19 mouse cellular contexts compared by ENCODE assay signal in the genomic region with DNA sequence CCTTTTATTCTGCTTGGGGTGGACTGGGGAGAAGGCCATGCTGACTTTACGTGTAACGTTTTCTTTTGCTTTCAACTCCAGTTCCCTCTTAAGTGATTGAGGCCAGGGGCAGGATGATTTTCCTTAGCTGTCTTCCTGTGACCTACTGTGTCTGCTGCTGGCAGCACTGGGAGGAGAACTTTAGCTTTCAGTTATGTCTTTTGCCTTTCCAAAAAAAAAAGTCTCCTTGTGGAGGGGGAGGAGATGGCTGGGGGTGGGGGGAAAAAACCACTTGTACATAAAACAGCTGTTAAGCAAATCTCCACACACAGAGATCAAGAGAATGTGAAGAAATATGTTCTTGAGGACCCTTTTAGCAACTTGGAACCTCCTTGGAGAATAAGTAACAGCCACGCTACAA.
DNase-seq lines count a peak whose midpoint lies in the region; ATAC-seq and TF ChIP-seq lines count a peak whose summit lies in the region.
"Had no signal": no experiment of that assay in that cellular context is flagged by ENCODE, and none has a peak within 500 bp of the region (broad histone marks: within the 10 kb centered on the region; RNA-seq: fewer than 3 reads in every experiment).

No protein-coding gene starts in this region.

- H3K36me3 ChIP-seq in kidney, embryonic 14.5 days (ENCODE audit: control insufficient read depth, insufficient read depth, low read length), result no peaks in the 10 kb centered on the region
- H3K36me3 ChIP-seq in lung, postnatal 0 days (ENCODE audit: insufficient read depth, low read length), result no peaks in the 10 kb centered on the region
- H3K36me3 ChIP-seq in forebrain, embryonic 13.5 days (ENCODE audit: poor library complexity, severe bottlenecking), result no peaks in the 10 kb centered on the region
- H3K36me3 ChIP-seq: heart, embryonic 15.5 days; hindbrain, embryonic 15.5 days; limb, embryonic 13.5 days; midbrain, embryonic 10.5 days; neural tube, embryonic 13.5 days had no signal

- H3K9ac ChIP-seq in kidney, embryonic 14.5 days (ENCODE audit: low read depth, low read length), result no peak overlapping the region
- no peak overlapping the region for H3K9ac ChIP-seq in lung, postnatal 0 days (replicated peaks; ENCODE audit: low read depth)
- no peak overlapping the region for H3K9ac ChIP-seq in forebrain, embryonic 13.5 days
- H3K9ac ChIP-seq: heart, embryonic 15.5 days; hindbrain, embryonic 15.5 days; limb, embryonic 13.5 days; neural tube, embryonic 13.5 days had no signal

- H3K9me3 ChIP-seq in kidney, embryonic 14.5 days (ENCODE audit: control insufficient read depth, low read length), result no peaks in the 10 kb centered on the region
- H3K9me3 ChIP-seq in lung, postnatal 0 days (ENCODE audit: low read length), result no peaks in the 10 kb centered on the region
- H3K9me3 ChIP-seq in forebrain, embryonic 13.5 days (replicated peaks), result no peaks in the 10 kb centered on the region
- H3K9me3 ChIP-seq: heart, embryonic 15.5 days; hindbrain, embryonic 15.5 days; limb, embryonic 13.5 days; midbrain, embryonic 10.5 days; neural tube, embryonic 13.5 days had no signal

- H3K27ac ChIP-seq in gastrocnemius, adult 2 months, result peak overlapping the region; percentile 75
- peak overlapping the region; percentile 11; the same call in 1 of the 2 replicates for H3K27ac ChIP-seq in kidney, embryonic 14.5 days (ENCODE audit: low read depth, low read length)
- H3K27ac ChIP-seq in lung, postnatal 0 days (ENCODE audit: low read length), result peak overlapping the region; percentile 64; the same call in 1 of the 2 replicates
- no peak overlapping the region for H3K27ac ChIP-seq in forebrain, embryonic 13.5 days
- H3K27ac ChIP-seq: heart, embryonic 15.5 days; hindbrain, embryonic 15.5 days; limb, embryonic 13.5 days; midbrain, embryonic 10.5 days; neural tube, embryonic 13.5 days had no signal

- intact Hi-C loops in gastrocnemius, adult 2 months (cut with DNase I), result loop anchor here (5.0 kb wide), 1 partner anchor 56 kb away; no protein-coding TSS in a partner anchor

- DNase-seq in gastrocnemius, adult 2 months, result no peak
- DNase-seq in gastrocnemius, adult 18-20 months (ENCODE audit: low spot score), result no peak
- no peak for DNase-seq in kidney, adult 18-20 months
- peak; percentile 77 for DNase-seq in lung, postnatal 0 days (ENCODE audit: low spot score)
- DNase-seq in lung, postnatal 14 days, result no peak
- DNase-seq in urinary bladder, postnatal 36 days (ENCODE audit: low spot score in 2 of 2), result no peak
- DNase-seq: adrenal gland, postnatal 10 days; cerebellum, adult 9-10 months; gastrocnemius, postnatal 10 days; layer of hippocampus, adult 9-11 months; thymus, adult 2 months had no signal

- no peaks in the 10 kb centered on the region for H3K27me3 ChIP-seq in kidney, embryonic 14.5 days (ENCODE audit: control insufficient read depth, insufficient read depth, low read length)
- no peaks in the 10 kb centered on the region for H3K27me3 ChIP-seq in lung, postnatal 0 days (replicated peaks; ENCODE audit: insufficient read depth, low read length)
- H3K27me3 ChIP-seq in forebrain, embryonic 13.5 days, result no peaks in the 10 kb centered on the region
- H3K27me3 ChIP-seq: CH12.LX; heart, embryonic 15.5 days; hindbrain, embryonic 15.5 days; limb, embryonic 13.5 days; neural tube, embryonic 13.5 days had no signal

- no peak overlapping the region; the same call in 1 of the 2 replicates for H3K4me3 ChIP-seq in gastrocnemius, adult 2 months
- H3K4me3 ChIP-seq in kidney, embryonic 14.5 days (ENCODE audit: low read length), result no peak overlapping the region
- H3K4me3 ChIP-seq in lung, postnatal 0 days (ENCODE audit: low read depth, low read length), result no peak overlapping the region
- H3K4me3 ChIP-seq in forebrain, embryonic 13.5 days, result no peak overlapping the region
- H3K4me3 ChIP-seq: heart, embryonic 15.5 days; hindbrain, embryonic 15.5 days; limb, embryonic 13.5 days; midbrain, embryonic 10.5 days; neural tube, embryonic 13.5 days had no signal

- H3K4me1 ChIP-seq in kidney, embryonic 14.5 days (ENCODE audit: control insufficient read depth, insufficient read depth, low read length), result peaks cover 25% of the 10 kb centered on the region
- H3K4me1 ChIP-seq in lung, postnatal 0 days (ENCODE audit: insufficient read depth, low read depth, low read length), result peaks cover 7% of the 10 kb centered on the region; the same call in 1 of the 2 replicates
- peaks cover 10% of the 10 kb centered on the region for H3K4me1 ChIP-seq in forebrain, embryonic 13.5 days
- H3K4me1 ChIP-seq: neural tube, embryonic 13.5 days had no signal

- no peak for ATAC-seq in kidney, embryonic 14.5 days (ENCODE audit: low FRiP score, low TSS enrichment)
- peak; percentile 36 for ATAC-seq in lung, postnatal 0 days
- no peak for ATAC-seq in forebrain, embryonic 13.5 days

- no peak for TF ChIP-seq CTCF in gastrocnemius, adult 2 months (IDR thresholded peaks at IDR 0.05)
- no peak for TF ChIP-seq CTCF in lung, postnatal 0 days (IDR thresholded peaks at IDR 0.05)

- 24% methylated on average over 3 of the region's 3 CpGs for WGBS in kidney, embryonic 14.5 days
- 21% methylated on average over 3 of the region's 3 CpGs for WGBS in lung, postnatal 0 days
- WGBS in forebrain, embryonic 13.5 days, result 75% methylated on average over 3 of the region's 3 CpGs

- no peak overlapping the region for H3K4me2 ChIP-seq in kidney, embryonic 14.5 days (replicated peaks; ENCODE audit: low read depth, low read length)
- H3K4me2 ChIP-seq in lung, postnatal 0 days (replicated peaks; ENCODE audit: low read depth, low read length), result no peak overlapping the region; the same call in 1 of the 2 replicates
- no peak overlapping the region for H3K4me2 ChIP-seq in forebrain, embryonic 13.5 days
- H3K4me2 ChIP-seq: heart, embryonic 15.5 days; hindbrain, embryonic 15.5 days; limb, embryonic 13.5 days; neural tube, embryonic 13.5 days had no signal

- TF ChIP-seq EP300 in lung, postnatal 0 days (IDR thresholded peaks at IDR 0.05), result no peak
